Mouse (Mus musculus) bone marrow, adult 2 months (tissue): ENCODE measurements around the gene Kpnb1.

Experiments used
- CTCF ChIP-seq: fragments of 200-500 bp; IDR thresholded peaks from 2 replicates; pipeline ENCODE4 v1.5.1; 2011; ENCODE audit warnings: low read length, control low read depth; ENCODE audit not compliant: control insufficient read depth, insufficient read depth
- POLR2A ChIP-seq: fragments of 200-500 bp; IDR thresholded peaks from 2 replicates; pipeline ENCODE4 v1.6.1; 2011; ENCODE audit warnings: low read depth, mild to moderate bottlenecking, control low read depth, low read length, borderline replicate concordance; ENCODE audit not compliant: control insufficient read depth

GRCm38 (mm10) chr11:97223485-97223884 lies 35.8 kb upstream of the Kpnb1 start:
- TF ChIP-seq POLR2A = no peak
- no peak for TF ChIP-seq CTCF
